Mouse (Mus musculus) frontal cortex, postnatal 10 days (tissue): Measurements from ENCODE around the gene Adamts9.

Experiments
- DNase-seq, 2 experiments: peaks; one replicate each; pipeline ENCODE4 v3.0.0; 2022; ENCODE audit warnings: low spot score in 2 of 2, mixed read lengths in 1 of 2

Adamts9 gene

DNA sequence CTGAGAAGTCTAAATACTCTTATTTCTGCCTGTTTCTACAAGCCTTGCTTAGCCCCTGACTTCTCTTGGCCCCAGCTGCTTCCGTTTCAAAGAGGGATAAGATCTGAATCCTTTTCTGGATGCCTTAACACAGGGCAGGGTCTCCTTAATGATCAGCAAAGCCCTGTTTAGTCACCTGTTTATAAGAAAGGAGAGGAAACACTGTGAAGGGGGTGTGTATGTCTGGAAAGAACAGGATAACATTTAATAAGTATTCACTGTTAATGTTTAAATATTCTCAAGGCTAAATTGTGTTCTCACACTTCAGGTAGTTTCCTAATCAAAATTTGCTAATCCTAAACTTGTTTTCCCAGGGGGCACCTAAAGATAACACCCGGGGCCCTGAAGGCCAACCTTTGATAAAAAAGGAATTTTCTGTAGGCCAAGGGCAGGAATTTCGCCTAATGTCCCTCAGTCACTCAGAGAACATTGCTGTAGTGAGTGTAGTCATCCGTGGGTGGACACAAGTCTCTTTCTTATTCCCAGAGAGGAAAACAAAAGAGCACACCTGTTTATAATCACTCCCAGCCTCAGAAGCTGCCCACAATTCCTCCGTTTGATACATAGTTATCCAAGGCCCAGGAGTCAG lies 82.9 kb downstream of the Adamts9 start:
- no peak for DNase-seq

DNA sequence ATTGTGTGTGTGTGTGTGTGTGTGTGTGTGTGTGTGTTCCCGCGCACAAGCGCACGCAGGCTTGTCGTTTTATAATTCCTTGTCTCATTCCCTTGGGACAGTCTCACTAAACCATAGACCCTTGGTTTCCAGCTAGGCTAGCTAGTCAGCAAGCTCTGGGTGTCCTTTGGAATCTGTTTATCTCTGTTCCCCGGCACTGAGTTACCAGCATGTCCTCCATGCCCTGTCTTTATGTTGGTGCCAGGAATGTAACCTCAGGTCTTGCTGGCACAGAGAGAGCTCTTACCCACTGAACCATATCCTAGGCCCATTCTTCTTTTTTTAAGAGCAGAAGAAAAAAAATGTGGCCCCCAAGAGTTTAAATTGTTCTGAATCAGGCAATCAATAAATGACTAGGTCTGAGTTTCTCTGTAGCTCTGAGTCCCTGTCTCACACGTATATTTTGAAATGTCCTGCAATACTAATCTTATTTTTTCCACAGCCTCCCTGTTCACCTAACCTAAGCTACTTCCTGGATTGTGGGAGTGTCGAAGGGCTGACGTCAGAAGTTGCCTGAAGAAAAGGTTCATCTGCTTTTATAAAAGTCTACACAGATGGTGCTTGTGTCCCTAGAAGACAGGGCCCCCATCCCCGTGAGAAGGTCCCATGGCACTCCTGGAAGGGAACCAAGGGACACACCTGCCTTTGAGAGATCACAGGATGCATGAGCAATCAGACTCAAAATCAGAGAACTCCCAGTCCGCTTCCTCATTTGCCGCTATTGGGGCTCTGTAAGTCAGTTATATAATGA lies 84.4 kb downstream of the Adamts9 start:
- DNase-seq: no peak

DNA sequence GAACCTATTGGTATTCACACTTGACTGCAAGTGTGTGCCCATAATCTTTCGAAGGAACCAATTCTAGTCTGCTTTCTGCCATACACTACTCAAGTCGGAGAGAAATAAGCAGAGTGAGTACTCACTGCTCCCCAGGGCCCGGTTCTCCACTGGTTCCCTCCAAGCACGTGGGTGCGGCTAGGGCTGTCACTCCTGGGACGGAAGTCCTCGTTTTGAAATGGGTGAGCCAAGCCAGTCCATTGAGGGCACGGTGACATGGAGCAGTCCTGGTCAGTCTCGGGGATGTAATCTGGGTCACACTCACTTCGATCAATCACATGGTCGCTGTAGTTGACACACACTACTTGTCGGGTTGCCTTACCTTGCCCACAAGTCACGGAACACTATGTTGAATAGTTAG lies 85.5 kb downstream of the Adamts9 start:
- DNase-seq: no peak

DNA sequence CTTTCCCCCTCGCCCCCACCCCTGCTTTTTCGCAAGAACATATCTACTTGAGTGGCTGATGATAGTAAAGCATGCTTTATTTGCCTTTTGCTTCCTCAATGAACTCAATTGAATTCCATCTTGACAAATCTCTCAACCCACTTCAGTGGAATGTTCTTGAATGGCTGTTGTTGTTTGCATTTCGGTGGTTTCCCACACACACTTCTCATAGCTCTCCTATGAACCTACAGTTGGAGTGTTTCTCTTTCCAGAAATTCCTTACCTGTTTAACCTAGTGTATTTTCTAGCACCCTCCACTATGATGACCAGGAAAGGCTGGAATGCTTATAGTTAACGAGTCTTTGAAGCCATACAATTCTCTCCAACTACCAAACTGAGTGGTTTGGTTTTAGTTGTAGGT lies 88.4 kb downstream of the Adamts9 start:
- DNase-seq: no peak

DNA sequence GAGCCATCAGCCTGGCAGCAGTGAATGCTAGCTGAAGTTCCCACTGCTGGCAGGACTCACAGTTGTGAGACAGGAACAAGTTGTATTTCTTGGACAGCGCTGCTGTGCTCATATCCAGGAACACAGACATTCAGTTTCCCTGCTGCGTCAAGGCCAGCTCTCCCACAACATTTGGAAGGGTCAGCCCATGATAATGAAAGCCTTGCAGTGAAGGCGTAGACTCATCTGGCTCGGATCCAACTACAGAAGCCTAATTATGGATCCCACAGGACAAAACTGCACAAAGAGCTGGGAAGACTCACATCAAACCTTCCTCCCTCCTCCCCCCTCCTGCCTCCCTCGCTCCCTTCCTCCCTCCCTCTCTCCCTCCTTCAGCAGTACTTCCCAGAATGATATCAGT lies 93.0 kb downstream of the Adamts9 start:
- peak; percentile 42 to 64 for DNase-seq

DNA sequence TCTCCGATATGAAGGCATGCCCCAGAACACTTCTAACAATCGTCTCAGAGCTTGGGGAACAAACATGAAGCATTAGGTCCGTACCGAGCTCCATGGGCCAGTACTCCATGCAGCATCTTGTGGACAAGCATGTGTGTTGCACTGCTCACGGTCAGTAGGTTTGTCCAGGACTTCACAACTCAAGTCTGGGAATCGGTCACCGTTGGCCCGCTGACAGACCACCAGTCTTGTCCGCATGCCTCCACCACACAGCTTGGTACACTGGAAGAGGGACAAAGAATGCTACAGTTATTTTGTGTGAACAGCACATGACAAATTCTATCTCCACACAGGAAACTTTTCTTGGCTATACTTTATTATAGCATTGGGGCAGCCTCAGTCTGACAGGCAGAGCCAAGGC lies 94.1 kb downstream of the Adamts9 start:
- no peak for DNase-seq

DNA sequence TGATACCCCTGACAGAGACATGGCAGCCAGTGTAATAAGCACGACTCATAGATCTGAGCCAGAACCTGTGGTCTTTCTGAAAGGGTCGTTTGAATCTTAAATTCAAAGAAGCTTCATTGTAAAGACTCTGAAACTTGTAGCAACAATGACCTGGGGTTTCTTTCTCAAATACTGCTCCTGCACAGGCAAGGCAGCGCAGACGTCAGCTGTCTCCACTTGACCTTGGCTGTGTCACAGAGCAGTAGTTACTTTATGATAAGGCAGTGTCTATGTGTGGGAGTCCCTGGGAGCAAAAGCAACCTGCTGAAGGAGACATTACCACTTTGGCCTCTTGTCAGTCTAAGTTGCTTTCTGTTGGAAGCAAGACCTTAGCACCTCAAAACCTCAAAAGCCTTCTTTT lies 96.7 kb downstream of the Adamts9 start:
- no peak for DNase-seq

DNA sequence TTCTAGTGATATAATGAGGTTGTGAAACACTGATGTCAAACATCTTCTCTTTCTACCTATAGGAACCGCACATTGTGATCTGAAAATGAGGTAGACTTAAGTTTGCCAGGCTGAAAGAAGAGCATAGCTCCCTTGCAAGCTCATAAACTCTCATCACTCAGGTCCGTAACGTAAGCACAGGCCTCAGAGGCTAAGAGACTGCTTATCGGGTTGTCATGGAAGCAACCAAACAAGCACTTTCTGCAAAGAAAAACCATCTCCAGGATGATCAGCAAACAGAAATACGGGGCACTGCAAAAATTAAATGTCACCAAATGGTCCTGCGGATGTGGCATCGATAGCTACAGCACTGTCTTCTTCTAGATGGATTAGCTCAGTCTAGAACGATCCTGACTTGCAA lies 97.4 kb downstream of the Adamts9 start:
- no peak for DNase-seq

DNA sequence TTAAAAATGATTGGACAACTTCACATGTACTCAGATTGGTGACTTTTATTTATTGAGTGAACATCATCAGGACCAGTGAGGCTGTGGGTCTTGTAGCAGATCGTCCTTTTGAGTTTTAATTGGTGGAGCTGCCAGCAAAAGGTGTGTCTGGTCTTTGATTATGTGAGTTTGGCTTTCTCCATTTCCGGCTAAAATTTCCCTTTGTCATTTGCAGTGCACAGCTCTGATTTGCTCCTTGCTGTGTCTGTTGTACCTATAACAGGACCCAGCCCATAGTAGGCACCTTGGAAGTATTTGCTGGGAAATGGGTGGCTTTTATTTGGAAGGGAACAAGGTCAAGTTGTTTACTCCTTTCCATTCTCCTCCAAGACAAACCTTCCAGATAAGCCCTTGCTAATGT lies 99.8 kb downstream of the Adamts9 start:
- DNase-seq: no peak

DNA sequence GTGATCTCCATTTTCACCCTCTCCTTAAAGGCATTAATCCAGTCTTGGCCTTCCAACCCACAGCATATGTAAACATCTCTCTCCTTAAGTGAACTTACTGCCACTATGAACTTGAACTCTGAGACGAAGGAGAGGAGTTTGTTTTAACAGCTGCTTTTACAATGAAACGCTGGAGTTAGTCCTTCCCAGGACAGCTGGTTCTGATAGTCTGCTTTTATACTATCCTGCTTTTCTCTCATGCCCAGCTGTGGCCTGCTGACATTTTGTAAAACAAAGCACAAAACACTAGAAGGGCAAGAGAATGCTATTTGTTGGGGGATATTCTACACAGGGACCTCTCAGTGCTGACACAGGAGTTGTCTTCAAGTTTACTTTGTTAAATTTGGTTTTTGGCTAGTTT lies 101.3 kb downstream of the Adamts9 start:
- no peak for DNase-seq

DNA sequence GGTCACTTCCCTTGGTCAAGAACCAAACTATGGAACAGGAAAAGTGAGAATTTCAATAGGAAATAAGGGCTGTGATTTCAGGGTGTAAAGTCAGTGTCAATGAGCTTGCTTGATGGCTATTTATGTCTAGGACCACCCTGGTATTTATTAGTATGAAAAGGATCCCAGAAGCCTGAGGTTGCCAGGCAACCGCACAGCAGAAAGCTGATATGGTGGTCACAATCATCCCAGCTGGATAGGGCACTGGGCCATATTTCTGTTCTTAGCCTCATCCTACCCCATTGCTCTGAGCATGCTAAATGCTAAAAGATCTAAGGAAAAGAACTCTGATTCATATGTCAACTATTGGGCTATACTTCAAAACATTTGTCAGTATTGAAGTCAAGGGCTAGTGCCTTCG lies 112.2 kb downstream of the Adamts9 start:
- DNase-seq: no peak

DNA sequence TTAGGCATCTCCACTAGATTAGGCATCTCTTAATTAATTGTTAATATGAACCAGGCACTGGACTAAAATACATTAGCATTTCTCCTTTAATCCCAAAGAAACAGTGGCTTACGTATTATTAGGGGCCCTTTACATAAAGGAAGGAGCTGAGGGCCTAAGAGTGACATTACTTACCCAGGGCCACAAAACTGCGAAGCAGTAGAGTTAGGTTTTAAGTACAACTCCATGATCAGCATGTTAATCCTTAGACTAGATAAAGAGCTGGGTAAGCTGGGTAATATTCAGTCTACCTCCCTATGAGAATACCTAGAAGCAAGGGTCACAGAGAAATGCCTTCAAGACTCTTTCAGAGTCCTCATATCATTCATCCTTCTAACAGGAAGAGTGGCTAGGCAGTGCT lies 114.1 kb downstream of the Adamts9 start:
- DNase-seq: no peak

DNA sequence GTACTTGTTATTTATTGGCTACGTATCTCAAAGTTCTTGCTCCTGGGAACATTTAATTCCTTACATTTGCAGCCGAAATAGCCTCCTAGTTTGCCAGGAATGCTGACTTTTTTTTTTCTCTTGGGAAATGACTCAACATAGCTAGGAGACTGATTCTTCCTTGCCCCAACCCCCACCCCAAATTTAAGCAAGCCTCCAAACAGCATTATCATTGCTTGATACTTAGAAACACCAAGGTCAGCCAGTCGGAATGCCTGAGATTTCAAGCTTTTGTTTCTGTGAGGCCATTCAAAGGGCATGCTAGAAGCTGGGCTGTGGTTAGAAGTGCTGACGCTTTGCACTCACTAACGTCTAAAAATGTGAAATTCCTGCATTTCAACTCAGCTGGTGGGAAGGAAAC lies 115.9 kb downstream of the Adamts9 start:
- no peak for DNase-seq

DNA sequence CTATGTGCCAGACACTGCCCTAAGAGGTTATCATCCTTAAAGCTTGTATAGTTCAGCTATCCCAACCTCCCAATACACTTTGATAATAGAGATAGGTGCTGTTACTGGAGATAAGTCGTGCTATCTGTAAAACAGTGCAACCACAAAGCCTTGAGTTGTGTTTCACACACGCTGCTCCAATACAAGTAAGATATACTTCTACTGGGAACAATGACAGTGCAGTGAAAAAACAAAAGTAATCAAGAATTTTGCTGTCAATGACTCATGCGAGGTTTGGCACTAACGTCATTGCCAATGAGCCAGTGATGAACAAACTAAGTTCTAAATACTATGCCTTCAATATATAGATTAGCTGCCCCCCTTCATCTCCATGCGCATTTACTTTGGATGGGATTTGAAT lies 116.7 kb downstream of the Adamts9 start:
- DNase-seq: no peak

DNA sequence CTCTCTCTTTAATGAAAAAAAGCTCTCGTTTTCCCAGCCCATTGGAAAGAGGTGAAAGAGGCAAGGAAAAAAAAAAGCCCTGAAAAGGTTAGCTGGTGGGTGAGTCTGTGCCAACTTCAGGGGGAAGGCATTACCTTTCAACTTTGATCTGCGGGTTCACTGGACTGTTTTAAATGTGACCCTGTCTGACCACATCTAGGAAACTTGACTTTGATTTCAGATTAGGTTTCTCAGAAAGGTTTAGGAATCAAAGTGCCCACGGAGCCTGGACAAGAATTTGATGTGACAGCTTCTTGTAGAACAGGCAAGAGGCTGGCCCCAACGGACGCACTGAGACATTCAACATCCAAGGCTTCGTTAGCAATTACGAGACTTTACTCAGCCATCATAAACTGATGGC lies 119.3 kb downstream of the Adamts9 start:
- no peak for DNase-seq

DNA sequence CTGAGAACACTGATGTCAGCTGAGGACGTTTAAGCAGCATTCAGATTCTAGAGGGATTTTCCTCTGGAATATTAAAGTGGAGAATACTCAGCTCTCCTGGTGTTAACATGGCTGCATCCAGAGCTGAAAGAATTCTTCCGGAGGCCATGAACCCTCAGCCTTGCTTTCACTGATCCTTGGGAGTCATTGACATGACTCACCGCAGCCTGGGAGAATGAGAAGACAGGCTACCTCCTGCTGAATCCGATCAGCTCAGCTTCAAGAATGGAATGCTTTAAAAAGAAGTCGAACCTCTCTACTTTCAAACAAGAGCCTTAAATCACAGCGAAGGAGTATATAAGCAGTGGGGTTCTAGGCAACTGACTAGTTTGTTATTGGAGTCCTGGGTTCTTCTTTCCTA lies 121.3 kb downstream of the Adamts9 start:
- DNase-seq: no peak

DNA sequence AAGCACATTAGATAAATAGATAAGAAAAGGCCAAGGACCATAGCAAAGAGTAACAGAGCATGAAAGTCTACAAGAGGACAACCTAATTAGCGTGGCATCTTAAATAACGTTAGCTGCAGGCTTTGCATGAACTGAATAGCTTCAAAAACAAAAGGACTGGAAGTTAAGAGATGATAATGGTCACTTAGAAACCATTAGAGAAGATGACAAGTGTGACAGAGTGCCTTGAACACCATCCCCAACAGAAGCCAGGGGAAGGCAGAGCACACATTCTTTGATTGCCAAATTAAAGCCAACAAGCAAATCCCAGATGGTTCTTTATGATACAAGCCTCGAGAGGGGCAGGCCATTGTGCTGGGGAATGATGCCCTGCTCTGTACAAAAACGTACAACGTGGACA lies 121.7 kb downstream of the Adamts9 start:
- no peak for DNase-seq

DNA sequence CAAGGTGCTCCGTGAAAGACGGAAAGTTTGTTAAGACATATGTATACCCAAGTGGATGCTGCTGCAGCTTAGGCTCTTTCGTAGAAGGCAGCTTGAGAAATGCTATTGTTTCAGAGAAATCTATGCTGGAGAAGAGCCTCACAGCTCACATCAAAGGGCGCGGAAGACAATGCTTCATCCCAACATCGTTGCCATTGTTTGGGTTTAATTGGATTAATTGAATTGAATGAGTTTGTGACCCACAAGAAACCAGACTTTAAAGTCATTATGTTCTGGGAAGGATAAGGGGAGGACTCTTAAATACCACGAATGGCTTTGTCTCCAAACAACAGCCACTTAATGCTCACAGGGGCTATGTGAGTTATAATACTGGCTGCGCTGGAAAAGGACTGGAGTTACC lies 125.6 kb downstream of the Adamts9 start:
- DNase-seq: no peak

DNA sequence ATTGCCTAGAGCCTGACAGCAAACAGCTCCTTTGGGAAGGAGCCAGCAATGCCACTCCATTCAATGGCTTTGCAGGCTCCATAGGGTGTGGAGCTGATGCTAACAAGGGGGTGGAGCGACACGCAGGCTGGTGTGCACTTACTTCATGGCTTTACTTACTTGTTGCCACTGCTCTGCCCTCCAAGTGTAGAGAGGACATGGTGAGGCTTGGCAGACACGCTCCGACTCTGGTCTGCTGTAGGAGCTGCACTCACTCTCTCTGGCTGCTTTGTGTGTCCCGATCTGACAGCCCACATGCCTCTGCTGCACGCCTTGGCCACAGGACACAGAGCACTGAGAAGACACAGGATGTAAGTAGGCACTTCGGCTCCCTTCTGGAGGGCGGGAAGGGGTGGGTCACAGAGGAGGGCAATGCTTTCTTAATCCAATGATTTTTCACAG lies 127.0 kb downstream of the Adamts9 start, which contains the start of gene A730049H05Rik:
Gene A730049H05Rik, plus strand, starts transcription at position 168 of the 441 bp plus-strand sequence.
- DNase-seq: no peak

DNA sequence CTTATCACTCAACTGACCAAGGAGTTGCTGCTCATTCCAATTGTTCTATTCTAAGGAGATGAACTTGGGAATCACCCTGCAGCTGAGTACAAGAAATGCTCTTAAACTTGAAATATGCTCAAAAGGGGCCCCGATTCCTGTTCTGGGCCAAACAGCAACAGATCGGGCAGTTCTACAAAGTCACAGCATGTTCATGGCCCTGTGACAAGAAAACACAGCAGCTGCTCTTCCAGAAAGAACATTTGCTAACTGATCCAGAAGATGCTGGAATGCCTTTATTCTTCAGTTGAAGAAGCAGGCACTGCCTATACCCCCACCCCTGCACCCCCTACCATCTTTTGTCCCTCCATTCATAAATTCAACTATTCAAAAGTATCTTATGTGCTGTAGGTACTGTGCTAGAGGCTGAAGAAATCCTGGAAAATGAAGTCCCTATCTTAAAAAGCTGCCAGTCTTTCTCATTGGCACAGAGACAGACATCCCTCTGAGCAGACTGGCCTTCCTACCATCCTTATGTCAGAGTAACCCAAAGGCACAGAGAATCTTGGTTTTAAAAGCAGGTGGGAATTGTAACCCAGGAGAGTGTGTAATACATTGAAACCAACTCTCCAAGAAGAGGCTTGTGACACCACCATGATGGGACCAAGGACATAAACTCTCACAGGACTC lies 130.5 kb downstream of the Adamts9 start:
- no peak for DNase-seq

DNA sequence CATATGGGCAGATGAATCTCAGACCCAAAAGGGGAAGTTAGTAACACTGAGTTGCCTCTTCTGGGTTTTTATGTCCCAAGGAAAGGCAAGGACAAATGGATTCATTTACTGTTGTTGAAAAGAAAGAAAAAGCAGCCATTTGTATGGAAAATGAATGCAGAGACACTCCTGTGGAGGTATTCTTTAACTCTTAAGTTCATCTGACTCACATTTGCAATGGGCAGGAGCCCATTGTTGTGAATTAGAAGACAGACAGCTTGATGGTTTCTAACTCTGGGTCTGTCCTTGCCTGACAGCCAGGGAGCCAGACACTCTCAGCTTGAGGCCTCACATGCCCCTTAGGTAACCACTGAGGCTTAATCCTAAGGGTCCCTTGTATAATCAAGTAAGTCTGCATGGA lies 131.7 kb downstream of the Adamts9 start:
- no peak for DNase-seq

DNA sequence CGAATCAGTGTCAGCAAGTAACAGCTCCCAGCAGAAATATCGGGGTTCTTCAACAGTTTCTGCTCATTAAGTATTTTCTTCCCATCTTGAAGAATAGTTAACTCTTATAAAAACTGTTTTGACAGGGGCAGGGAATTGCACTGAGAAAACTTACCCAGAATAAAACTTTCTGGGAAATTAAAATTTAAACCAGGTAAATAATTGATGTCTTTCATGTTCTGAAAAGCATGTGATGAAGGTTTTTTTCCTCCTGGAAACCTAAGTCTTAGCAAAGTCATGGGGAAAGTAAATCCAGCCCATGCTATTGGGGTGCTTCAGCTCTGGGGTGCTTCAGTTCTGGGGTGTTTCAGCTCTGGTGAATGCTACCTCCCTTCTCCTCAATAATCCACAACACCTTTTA lies 132.7 kb downstream of the Adamts9 start:
- no peak for DNase-seq

DNA sequence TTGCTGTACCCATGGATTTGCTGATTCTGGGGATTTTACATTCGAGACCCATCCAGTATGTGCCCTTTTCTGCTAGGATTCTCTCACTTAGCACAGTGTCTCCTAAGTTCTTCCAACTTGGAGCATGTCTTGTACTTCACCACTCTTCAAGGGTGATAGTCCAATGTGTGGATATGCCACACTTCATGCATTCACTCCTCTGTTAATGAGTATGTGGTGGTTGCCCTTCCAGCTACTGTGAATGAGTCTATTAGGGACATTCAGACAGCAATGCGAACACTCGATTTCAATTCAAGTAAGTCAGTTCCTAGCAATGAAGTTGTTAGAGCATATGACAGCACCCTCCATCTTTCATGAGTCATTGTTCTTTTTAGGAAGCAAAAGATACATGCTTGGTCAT lies 133.5 kb downstream of the Adamts9 start:
- DNase-seq: no peak
